Mouse (Mus musculus): ENCODE data around the gene Fam196a.

Fam196a gene

DNA sequence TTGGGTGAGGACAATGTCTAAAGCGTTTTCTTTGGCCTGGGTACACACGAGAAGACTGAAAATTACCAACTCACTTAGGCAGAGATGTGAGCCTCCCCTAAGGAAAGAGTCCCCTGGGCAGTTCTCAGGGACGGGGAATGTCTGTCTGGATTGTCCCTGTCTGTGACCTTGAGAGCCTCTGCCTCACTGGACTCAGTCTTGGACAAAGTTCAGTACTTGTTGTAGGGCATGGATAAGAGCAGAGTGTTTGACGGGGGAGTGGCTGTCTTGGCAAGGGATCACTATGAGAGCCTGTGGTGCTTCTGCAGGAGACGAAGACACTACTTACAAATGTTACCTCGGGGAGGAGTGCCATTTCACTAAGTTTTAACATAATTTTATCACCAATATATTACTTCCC is 57.8 kb downstream of the Fam196a start:
- TF ChIP-seq GATA4 (IDR thresholded peaks at IDR 0.05; ENCODE audit: insufficient replicate concordance, low read length) = no peak

DNA sequence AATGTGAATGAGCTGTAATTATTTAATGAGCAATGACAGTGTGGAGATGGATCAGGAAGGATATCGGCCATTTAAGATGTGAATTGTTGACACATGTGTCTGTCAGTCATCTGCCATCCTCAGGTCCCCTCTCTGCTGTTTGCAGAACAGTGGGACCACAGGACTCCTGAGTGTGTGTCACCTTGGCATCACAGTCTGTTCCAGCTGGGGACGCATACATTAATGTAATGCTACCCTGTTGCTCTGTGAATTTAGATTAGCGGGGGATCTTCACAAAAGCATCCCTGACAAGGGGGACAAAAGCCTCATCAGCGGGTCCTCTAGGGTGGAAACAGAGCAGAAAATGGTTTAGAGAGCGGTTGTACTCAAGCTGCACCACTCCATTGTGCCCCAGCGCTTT is 59.2 kb downstream of the Fam196a start:
- TF ChIP-seq GATA4 (IDR thresholded peaks at IDR 0.05; ENCODE audit: insufficient replicate concordance, low read length) = no peak

GRCm38 (mm10) chr7:134872981-134873380 is 65.2 kb downstream of the Fam196a start:
- TF ChIP-seq GATA4 (IDR thresholded peaks at IDR 0.05; ENCODE audit: insufficient replicate concordance, low read length) = no peak

GRCm38 (mm10) chr7:134872511-134872910 is 65.7 kb downstream of the Fam196a start:
- TF ChIP-seq GATA4 (IDR thresholded peaks at IDR 0.05; ENCODE audit: insufficient replicate concordance, low read length) = no peak

DNA sequence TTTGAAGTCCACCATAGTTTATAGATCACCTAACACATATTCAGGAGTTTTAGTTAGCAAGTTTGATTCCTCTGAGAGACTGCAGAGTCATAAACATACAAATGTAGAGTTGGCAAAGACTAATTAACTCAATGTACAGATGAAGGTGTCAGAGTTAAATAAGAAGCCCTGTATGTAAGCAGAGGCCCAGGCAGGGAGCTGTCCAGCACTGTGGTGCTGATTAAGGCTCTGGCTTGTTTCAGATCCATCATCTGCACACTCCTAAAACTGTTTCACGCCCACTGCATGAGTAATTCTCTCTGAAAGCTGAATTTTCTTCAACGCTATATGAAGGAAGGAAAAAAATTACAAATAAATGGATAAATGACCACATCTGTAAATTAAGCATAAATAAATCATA is 74.1 kb downstream of the Fam196a start:
- TF ChIP-seq GATA4 (IDR thresholded peaks at IDR 0.05; ENCODE audit: insufficient replicate concordance, low read length) = no peak

GRCm38 (mm10) chr7:134862000-134862399 is 76.2 kb downstream of the Fam196a start:
- no peak for TF ChIP-seq GATA4 (IDR thresholded peaks at IDR 0.05; ENCODE audit: insufficient replicate concordance, low read length)

GRCm38 (mm10) chr7:134842751-134843150 is 95.5 kb downstream of the Fam196a start:
- TF ChIP-seq GATA4 (IDR thresholded peaks at IDR 0.05; ENCODE audit: insufficient replicate concordance, low read length) = no peak

DNA sequence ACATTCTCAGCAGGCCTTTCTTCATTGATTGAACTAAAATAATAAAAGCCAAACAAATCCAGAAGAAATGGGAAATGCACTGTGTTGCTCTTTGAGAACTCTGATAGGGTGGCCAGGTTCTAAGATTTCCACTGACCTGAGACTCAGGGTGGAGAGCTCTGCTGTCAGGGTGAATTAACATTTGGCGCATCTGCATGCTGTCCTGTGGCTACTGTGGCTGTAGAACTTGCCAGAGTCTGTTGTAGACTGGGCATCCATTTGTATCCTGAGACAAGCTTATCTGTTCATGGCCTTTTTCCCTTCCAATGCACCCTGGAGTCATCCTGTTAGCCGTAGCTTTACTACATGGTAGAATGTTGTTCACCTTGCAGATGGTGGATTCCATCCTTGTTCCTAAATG is 98.2 kb downstream of the Fam196a start:
- TF ChIP-seq GATA4 (IDR thresholded peaks at IDR 0.05; ENCODE audit: insufficient replicate concordance, low read length) = no peak
